Mouse (Mus musculus) heart, embryonic 10.5 days (tissue): Measurements from ENCODE around the gene Higd1a. TPM values are rescaled to one million over a fixed set of nuclear protein-coding genes. Genes with fewer than 3 reads are reported as not detected.

Experiments
- DNase-seq: peaks from one replicate; pipeline ENCODE4 v3.0.0-alpha.2; 2017; ENCODE audit warnings: low spot score
- H3K27ac ChIP-seq: fragments of 300-500 bp; sonication (generic); 2 replicates; pipeline ENCODE4 v1.5.1; 2016; ENCODE audit warnings: mild to moderate bottlenecking
- H3K27me3 ChIP-seq: fragments of 300-500 bp; sonication (generic); 2 replicates; pipeline ENCODE4 v1.6.1; 2016; ENCODE audit warnings: mild to moderate bottlenecking; ENCODE audit not compliant: poor library complexity, insufficient read depth, severe bottlenecking
- H3K36me3 ChIP-seq: fragments of 300-500 bp; sonication (generic); 2 replicates; pipeline ENCODE4 v1.6.1; 2016; ENCODE audit warnings: mild to moderate bottlenecking, moderate library complexity
- H3K4me1 ChIP-seq: fragments of 300-500 bp; sonication (generic); 2 replicates; pipeline ENCODE4 v1.6.1; 2016; ENCODE audit warnings: mild to moderate bottlenecking
- H3K4me3 ChIP-seq: fragments of 300-500 bp; sonication (generic); 2 replicates; pipeline ENCODE4 v1.5.1; 2016; ENCODE audit warnings: mild to moderate bottlenecking, moderate library complexity
- H3K9me3 ChIP-seq: fragments of 300-500 bp; sonication (generic); 2 replicates; pipeline ENCODE4 v1.6.1; 2016; ENCODE audit warnings: mild to moderate bottlenecking, moderate library complexity
- WGBS: fragments of 180-500 bp; shearing (Covaris S2); methylation state at CpG from one replicate; pipeline ENCODE4 v1.1.7; 2016; 5-methylcytosine and 5-hydroxymethylcytosine counted together
- polyA plus RNA-seq: library from polyadenylated mRNA; unstranded; fragments of >200 nt; fragmentation: Nextera tagmentation; extraction: Ambion mirVana; gene quantifications from 2 replicates; pipeline ENCODE4 v1.2.1, GENCODE M21; 2016

The Higd1a gene
- polyA plus RNA-seq, 1 experiment from 2014 or later = 254 TPM

DNA sequence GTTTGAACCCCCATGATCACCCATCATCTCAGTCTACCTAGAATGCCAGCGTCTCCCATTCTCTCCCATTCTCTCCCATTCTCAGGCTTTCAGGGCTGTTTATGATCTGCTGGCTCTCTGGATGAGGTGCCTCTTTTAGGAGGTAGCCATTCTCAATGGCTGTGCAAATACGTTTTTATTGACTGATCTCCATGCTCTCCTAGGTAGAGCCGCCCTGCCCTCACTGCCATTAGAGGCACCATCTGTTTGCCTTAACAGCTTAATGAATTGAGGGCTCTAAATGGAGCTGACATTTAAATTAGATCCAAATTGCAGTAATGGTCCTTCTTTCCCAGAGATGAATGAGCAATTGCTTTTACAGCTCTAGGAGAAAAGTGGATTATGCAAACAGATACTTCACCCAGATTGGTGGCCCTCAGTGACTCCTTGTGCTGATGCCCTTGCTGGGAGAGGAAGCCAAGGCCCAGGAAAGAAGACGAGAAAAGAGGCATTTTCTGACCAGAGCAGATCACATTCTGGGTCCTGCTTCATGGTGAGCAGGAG lies 11.9 kb upstream of the Higd1a start:
- 57% methylated on average over 4 of the region's 4 CpGs for WGBS
- 0 out of 2 replicates have a peak, but pooled peaks cover 6% of the 10 kb centered on the region for H3K4me1 ChIP-seq
- H3K36me3 ChIP-seq = no peaks in the 10 kb centered on the region

DNA sequence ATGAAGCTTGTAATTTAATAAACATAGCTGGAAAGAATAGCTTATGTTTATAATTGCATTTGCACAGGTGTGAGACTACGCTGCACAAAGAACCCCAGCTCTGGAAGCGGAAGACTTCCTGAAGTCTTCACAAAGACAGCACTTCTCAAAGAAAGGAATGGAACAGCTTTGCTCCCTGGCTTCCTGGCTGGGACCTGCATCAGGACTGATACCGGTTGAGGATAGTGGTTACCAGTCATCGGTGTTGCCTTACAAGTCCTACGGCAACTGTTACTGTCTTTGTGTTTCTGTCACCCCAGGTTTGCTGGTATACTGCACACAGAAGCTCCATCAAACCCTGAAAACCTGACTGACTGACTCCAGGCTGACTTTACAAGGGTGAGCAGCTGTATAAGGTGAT lies 11.3 kb upstream of the Higd1a start:
- no peaks in the 10 kb centered on the region for H3K9me3 ChIP-seq
- 82% methylated on average over 5 of the region's 5 CpGs for WGBS
- H3K4me3 ChIP-seq = no peak overlapping the region
- H3K27me3 ChIP-seq = no peaks in the 10 kb centered on the region
- H3K4me1 ChIP-seq = 0 out of 2 replicates have a peak, but pooled peaks cover 6% of the 10 kb centered on the region
- DNase-seq = peak; percentile 62
- no peaks in the 10 kb centered on the region for H3K36me3 ChIP-seq
- H3K27ac ChIP-seq = no peak overlapping the region

More for the DNA sequence above, 11.9 kb upstream of the Higd1a start:
- no peaks in the 10 kb centered on the region for H3K9me3 ChIP-seq
- H3K4me3 ChIP-seq = no peak overlapping the region
- H3K27me3 ChIP-seq = no peaks in the 10 kb centered on the region
- no peak for DNase-seq
- no peak overlapping the region for H3K27ac ChIP-seq

GRCm38 (mm10) chr9:121868236-121868635 lies 10.1 kb upstream of the Higd1a start:
- Histone ChIP-seq H3K36me3 (no peaks in the 10 kb centered on the region), H3K9me3 (no peaks in the 10 kb centered on the region), H3K27me3 (no peaks in the 10 kb centered on the region), H3K27ac (no peak overlapping the region), H3K4me3 (no peak overlapping the region), H3K4me1 (0 out of 2 replicates have a peak, but pooled peaks cover 6% of the 10 kb centered on the region)
- no peak for DNase-seq
- 84% methylated on average over 6 of the region's 6 CpGs for WGBS

GRCm38 (mm10) chr9:121867632-121868031 lies 9.5 kb upstream of the Higd1a start:
- Histone ChIP-seq H3K4me1 (0 out of 2 replicates have a peak, but pooled peaks cover 6% of the 10 kb centered on the region), H3K36me3 (no peaks in the 10 kb centered on the region), H3K4me3 (no peak overlapping the region), H3K27ac (no peak overlapping the region), H3K9me3 (no peaks in the 10 kb centered on the region), H3K27me3 (no peaks in the 10 kb centered on the region)
- WGBS = 91% methylated on average over 6 of the region's 6 CpGs
- peak; percentile 58 for DNase-seq

GRCm38 (mm10) chr9:121865425-121866008 lies 7.4 kb upstream of the Higd1a start:
- H3K27me3 ChIP-seq = no peaks in the 10 kb centered on the region
- WGBS = 51% methylated on average over 3 of the region's 3 CpGs
- DNase-seq = peak; percentile 43
- H3K27ac ChIP-seq = no peak overlapping the region
- 0 out of 2 replicates have a peak, but pooled peaks cover 6% of the 10 kb centered on the region for H3K4me1 ChIP-seq
- no peaks in the 10 kb centered on the region for H3K9me3 ChIP-seq
- H3K36me3 ChIP-seq = no peaks in the 10 kb centered on the region
- H3K4me3 ChIP-seq = no peak overlapping the region

DNA sequence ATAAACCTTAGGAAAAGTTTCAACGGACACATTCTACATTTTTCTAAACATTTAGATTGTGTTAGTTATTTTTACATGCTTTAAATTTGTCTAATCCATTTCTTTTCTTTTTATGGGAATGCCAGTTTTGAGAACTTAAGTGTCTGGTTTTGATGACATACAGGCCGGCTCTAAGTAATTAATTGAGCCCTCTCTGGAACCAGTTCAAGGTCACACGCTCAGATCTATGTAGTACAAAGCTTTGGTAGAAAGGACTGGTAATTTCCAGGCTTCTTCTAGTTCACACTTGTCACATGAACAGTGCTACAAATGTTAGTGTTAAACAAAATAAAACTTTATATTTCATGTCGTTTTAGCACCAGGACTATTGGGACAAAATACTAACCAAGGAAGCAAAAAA lies 6.7 kb upstream of the Higd1a start:
- no peak for DNase-seq
- Histone ChIP-seq H3K27me3 (no peaks in the 10 kb centered on the region), H3K4me1 (0 out of 2 replicates have a peak, but pooled peaks cover 6% of the 10 kb centered on the region), H3K4me3 (no peak overlapping the region), H3K36me3 (no peaks in the 10 kb centered on the region), H3K27ac (no peak overlapping the region), H3K9me3 (no peaks in the 10 kb centered on the region)
- 68% methylated on average over 4 of the region's 4 CpGs for WGBS

- 80% methylated on average over 2 of the region's 2 CpGs for WGBS
- DNase-seq = no peak
Measured at GRCm38 (mm10) chr9:121860921-121861320, 2.8 kb upstream of the Higd1a start.

DNA sequence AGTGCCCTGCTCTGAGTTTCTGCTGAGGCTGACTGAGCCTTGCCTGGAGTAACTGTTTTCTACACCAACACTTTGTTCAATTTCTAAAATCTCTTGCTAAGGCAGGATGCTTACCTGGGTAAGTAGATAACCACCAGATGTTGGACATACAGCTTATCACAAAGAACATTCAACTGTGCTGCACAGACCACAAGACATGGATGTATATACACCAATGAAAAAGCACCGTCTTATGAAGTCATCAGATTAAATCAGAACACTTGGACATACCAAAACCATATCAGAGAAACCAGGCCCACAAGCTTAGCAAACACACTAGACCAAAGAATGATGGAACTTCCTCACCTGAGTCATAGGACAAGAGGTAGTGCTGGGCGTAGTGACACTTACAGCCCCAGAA lies 1.2 kb upstream of the Higd1a start:
- Histone ChIP-seq H3K9me3 (no peaks in the 10 kb centered on the region), H3K27ac (no peak overlapping the region), H3K4me1 (peaks cover 8% of the 10 kb centered on the region; the same call in 1 of the 2 replicates), H3K36me3 (no peaks in the 10 kb centered on the region), H3K27me3 (no peaks in the 10 kb centered on the region), H3K4me3 (no peak overlapping the region)
- no peak for DNase-seq
- 93% methylated on average over 2 of the region's 2 CpGs for WGBS

More at GRCm38 (mm10) chr9:121860921-121861320, 2.8 kb upstream of the Higd1a start:
- no peak overlapping the region for H3K4me3 ChIP-seq
- no peaks in the 10 kb centered on the region for H3K36me3 ChIP-seq
- H3K27me3 ChIP-seq = no peaks in the 10 kb centered on the region
- H3K4me1 ChIP-seq = peaks cover 13% of the 10 kb centered on the region; the same call in 1 of the 2 replicates
- no peaks in the 10 kb centered on the region for H3K9me3 ChIP-seq
- no peak overlapping the region for H3K27ac ChIP-seq

DNA sequence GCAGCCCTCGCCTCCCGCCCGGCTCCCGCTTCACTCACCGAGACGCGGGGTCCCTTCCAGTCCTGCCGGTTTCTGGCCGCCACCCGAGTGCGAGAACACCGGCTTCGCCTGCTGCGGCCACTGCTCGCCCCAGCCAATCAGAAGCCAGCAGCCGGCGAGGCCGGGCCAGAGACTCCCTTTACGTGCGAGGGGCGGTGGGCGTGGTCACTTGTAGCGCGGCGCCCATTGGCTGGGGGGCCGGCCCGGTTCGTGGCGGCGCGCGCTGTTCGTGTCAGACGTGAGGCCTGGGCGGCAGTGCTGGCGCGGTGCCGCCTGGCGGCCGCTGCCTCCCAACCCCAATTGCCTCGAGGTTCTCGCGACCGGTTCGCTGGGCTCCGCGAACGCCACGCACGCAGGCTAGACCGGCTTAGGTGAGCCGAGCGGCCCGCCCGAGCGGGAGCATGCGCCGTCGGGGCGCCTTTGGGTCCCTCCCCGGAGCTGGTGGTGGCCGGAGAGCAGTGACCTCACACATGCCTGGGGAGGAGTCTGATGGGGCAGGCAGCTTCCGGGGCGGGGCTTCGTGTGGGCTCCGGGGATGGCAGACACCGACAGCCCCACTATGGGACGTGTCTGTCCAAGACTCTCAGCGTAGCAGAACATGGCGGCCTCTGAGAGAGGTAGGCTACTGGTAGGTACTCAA lies 549 bp downstream of the Higd1a start:
- whole genome bisulfite sequencing = under 1% methylated on average over 70 of the region's 70 CpGs
- H3K27me3 ChIP-seq = no peaks in the 10 kb centered on the region
- H3K27ac ChIP-seq = peak overlapping the region; percentile 99
- H3K4me3 ChIP-seq = peak overlapping the region; percentile 94
- H3K9me3 ChIP-seq = no peaks in the 10 kb centered on the region
- DNase-seq = peak; percentile 98
- peaks cover 8% of the 10 kb centered on the region; the same call in 1 of the 2 replicates for H3K4me1 ChIP-seq
- peaks cover 6% of the 10 kb centered on the region; the same call in 1 of the 2 replicates for H3K36me3 ChIP-seq

- Histone ChIP-seq H3K27me3 (no peaks in the 10 kb centered on the region), H3K4me1 (peaks cover 8% of the 10 kb centered on the region; the same call in 1 of the 2 replicates), H3K4me3 (peak overlapping the region; percentile 94), H3K27ac (peak overlapping the region; percentile 99), H3K36me3 (peaks cover 11% of the 10 kb centered on the region), H3K9me3 (no peaks in the 10 kb centered on the region)
- DNase-seq = peak; percentile 70
- 2% methylated on average over 39 of the region's 39 CpGs for WGBS
Measured at GRCm38 (mm10) chr9:121856649-121857416, 1.3 kb downstream of the Higd1a start.

GRCm38 (mm10) chr9:121854246-121854645 lies 3.9 kb downstream of the Higd1a start:
- Histone ChIP-seq H3K4me3 (no peak overlapping the region), H3K36me3 (peaks cover 35% of the 10 kb centered on the region), H3K27ac (no peak overlapping the region), H3K9me3 (no peaks in the 10 kb centered on the region), H3K27me3 (no peaks in the 10 kb centered on the region), H3K4me1 (peaks cover 8% of the 10 kb centered on the region; the same call in 1 of the 2 replicates)
- 96% methylated on average over 3 of the region's 3 CpGs for WGBS
- no peak for DNase-seq

GRCm38 (mm10) chr9:121847842-121848241 lies 10.3 kb downstream of the Higd1a start:
- peaks cover 3% of the 10 kb centered on the region; the same call in 1 of the 2 replicates for H3K4me1 ChIP-seq
- 78% methylated on average over 5 of the region's 5 CpGs for WGBS
- no peaks in the 10 kb centered on the region for H3K27me3 ChIP-seq
- DNase-seq = no peak
- no peak overlapping the region for H3K27ac ChIP-seq
- no peaks in the 10 kb centered on the region for H3K9me3 ChIP-seq
- no peak overlapping the region for H3K4me3 ChIP-seq
- peaks cover 57% of the 10 kb centered on the region for H3K36me3 ChIP-seq
